Mouse (Mus musculus) MEL (cell line): ENCODE results near the gene Snrnp70. TPM values are rescaled to one million over a fixed set of nuclear protein-coding genes. Genes with fewer than 3 reads are reported as not detected.

Source experiments
- DNase-seq: peaks from one replicate; pipeline ENCODE4 v3.0.0; 2011; ENCODE audit warnings: low read depth, low spot score
- H3K27ac ChIP-seq: 2 replicates; pipeline ENCODE4 v1.5.1; 2012; ENCODE audit warnings: low read depth, mild to moderate bottlenecking, control low read depth, low read length, moderate library complexity; ENCODE audit not compliant: control insufficient read depth
- H3K27me3 ChIP-seq, 2 experiments: fragments of 150-350 bp in 1 of 2; sonication (generic) in 1 of 2; 2 replicates each; pipeline ENCODE4 v1.6.1; 2012; ENCODE audit warnings: low read length in 2 of 2, mild to moderate bottlenecking in 2 of 2, improper control_type of control experiment in 1 of 2, moderate library complexity in 1 of 2; ENCODE audit not compliant: insufficient read depth in 2 of 2, control insufficient read depth in 1 of 2
- H3K36me3 ChIP-seq, 2 experiments: 2 replicates each; pipeline ENCODE4 v1.6.1; 2012 to 2014; ENCODE audit warnings: low read length in 2 of 2, improper control_type of control experiment in 1 of 2, inconsistent platforms in 1 of 2, mild to moderate bottlenecking in 1 of 2; ENCODE audit not compliant: insufficient read depth in 2 of 2, control insufficient read depth in 1 of 2
- H3K4me1 ChIP-seq, 2 experiments: fragments of 150-350 bp in 1 of 2; sonication (generic) in 1 of 2; 2 replicates each; pipeline ENCODE4 v1.6.1; 2012; ENCODE audit warnings: low read length in 2 of 2, improper control_type of control experiment in 1 of 2, mild to moderate bottlenecking in 1 of 2; ENCODE audit not compliant: insufficient read depth in 2 of 2, control insufficient read depth in 1 of 2
- H3K4me3 ChIP-seq, 2 experiments: fragments of 150-350 bp in 1 of 2; sonication (generic) in 1 of 2; 2 replicates each; pipeline ENCODE4 v1.5.1; 2012; ENCODE audit warnings: low read depth in 2 of 2, low read length in 2 of 2, mild to moderate bottlenecking in 2 of 2, moderate library complexity in 2 of 2, control low read depth in 1 of 2, improper control_type of control experiment in 1 of 2; ENCODE audit not compliant: control insufficient read depth in 1 of 2, insufficient read depth in 1 of 2
- H3K79me2 ChIP-seq: 2 replicates; pipeline ENCODE4 v1.6.1; 2012; ENCODE audit warnings: mild to moderate bottlenecking, low read length, moderate library complexity; ENCODE audit not compliant: control insufficient read depth, poor library complexity, insufficient read depth
- H3K9ac ChIP-seq: 2 replicates; pipeline ENCODE4 v1.6.1; 2012; ENCODE audit warnings: low read depth, mild to moderate bottlenecking, control low read depth, low read length, moderate library complexity; ENCODE audit not compliant: control insufficient read depth, poor library complexity, severe bottlenecking
- H3K9me3 ChIP-seq: fragments of 150-350 bp; sonication (generic); replicated peaks from 2 replicates; pipeline ENCODE4 v1.6.1; 2012; ENCODE audit warnings: mild to moderate bottlenecking, low read length, improper control_type of control experiment, moderate library complexity; ENCODE audit not compliant: insufficient read depth
- ELF1 ChIP-seq: IDR thresholded peaks from 2 replicates; pipeline ENCODE4 v1.6.1; 2014; ENCODE audit warnings: low read depth, mild to moderate bottlenecking, inconsistent platforms, low read length, improper control_type of control experiment, moderate library complexity
- EP300 ChIP-seq, 2 experiments: IDR thresholded peaks; 2 replicates each; pipeline ENCODE4 v1.6.1; 2011; ENCODE audit warnings: improper control_type of control experiment in 2 of 2, low read length in 2 of 2, low read depth in 1 of 2, mild to moderate bottlenecking in 1 of 2
- ETS1 ChIP-seq: IDR thresholded peaks from 2 replicates; pipeline ENCODE4 v1.6.1; 2012; ENCODE audit warnings: low read depth, mild to moderate bottlenecking, inconsistent platforms, low read length, improper control_type of control experiment, moderate library complexity
- GABPA ChIP-seq: IDR thresholded peaks from 2 replicates; pipeline ENCODE4 v1.6.1; 2012; ENCODE audit warnings: low read depth, mild to moderate bottlenecking, inconsistent platforms, low read length, improper control_type of control experiment, moderate library complexity
- HCFC1 ChIP-seq: IDR thresholded peaks from 2 replicates; pipeline ENCODE4 v1.6.1; 2012; ENCODE audit warnings: low read depth, mild to moderate bottlenecking, inconsistent platforms, low read length, improper control_type of control experiment, moderate library complexity
- JUND ChIP-seq: IDR thresholded peaks from 2 replicates; pipeline ENCODE4 v1.6.1; 2011; ENCODE audit warnings: low read depth, mild to moderate bottlenecking, improper control_type of control experiment, low read length
- MEF2A ChIP-seq: IDR thresholded peaks from 2 replicates; pipeline ENCODE4 v1.6.1; 2014; ENCODE audit warnings: low read depth, mild to moderate bottlenecking, inconsistent platforms, low read length, improper control_type of control experiment; ENCODE audit not compliant: poor library complexity, insufficient replicate concordance, severe bottlenecking; ENCODE audit errors: extremely low read depth
- MYB ChIP-seq: IDR thresholded peaks from 2 replicates; pipeline ENCODE4 v1.6.1; 2011; ENCODE audit warnings: mild to moderate bottlenecking, low read depth, low read length, improper control_type of control experiment
- POLR2A ChIP-seq, 2 experiments: IDR thresholded peaks; 2 replicates each; pipeline ENCODE4 v1.6.1; 2011 to 2012; ENCODE audit warnings: low read length in 2 of 2, mild to moderate bottlenecking in 2 of 2, control low read depth in 1 of 2, improper control_type of control experiment in 1 of 2, low read depth in 1 of 2, moderate library complexity in 1 of 2; ENCODE audit not compliant: control insufficient read depth in 1 of 2, insufficient read depth in 1 of 2, poor library complexity in 1 of 2
- POLR2AphosphoS5 ChIP-seq: IDR thresholded peaks from 2 replicates; pipeline ENCODE4 v1.6.1; 2012; ENCODE audit warnings: low read depth, borderline replicate concordance, mild to moderate bottlenecking, inconsistent platforms, low read length, moderate library complexity, mixed read lengths
- SMC3 ChIP-seq: IDR thresholded peaks from 2 replicates; pipeline ENCODE4 v1.6.1; 2011; ENCODE audit warnings: low read depth, low read length, improper control_type of control experiment
- TAL1 ChIP-seq: IDR thresholded peaks from 2 replicates; pipeline ENCODE4 v1.6.1; 2012; ENCODE audit warnings: mild to moderate bottlenecking, inconsistent platforms, low read length, moderate library complexity, mixed read lengths
- UBTF ChIP-seq: IDR thresholded peaks from 2 replicates; pipeline ENCODE4 v1.6.1; 2012; ENCODE audit warnings: low read depth, mild to moderate bottlenecking, inconsistent platforms, low read length, improper control_type of control experiment, moderate library complexity, borderline replicate concordance; ENCODE audit not compliant: insufficient read depth
- ZC3H11A ChIP-seq: IDR thresholded peaks from 2 replicates; pipeline ENCODE4 v1.6.1; 2012; ENCODE audit warnings: low read depth, mild to moderate bottlenecking, inconsistent platforms, low read length, improper control_type of control experiment
- ZMIZ1 ChIP-seq: IDR thresholded peaks from 2 replicates; pipeline ENCODE4 v1.6.1; 2012; ENCODE audit warnings: low read depth, mild to moderate bottlenecking, inconsistent platforms, low read length, improper control_type of control experiment, moderate library complexity
- ZNF384 ChIP-seq: IDR thresholded peaks from 2 replicates; pipeline ENCODE4 v1.6.1; 2012; ENCODE audit warnings: low read depth, mild to moderate bottlenecking, inconsistent platforms, low read length, improper control_type of control experiment
- polyA plus RNA-seq, 2 experiments: library from polyadenylated mRNA; stranded (reverse) in 1 of 2; unstranded in 1 of 2; fragments of >175 nt in 1 of 2; fragments of >200 nt in 1 of 2; gene quantifications; 2 replicates each; pipeline versions ENCODE4 v1.2.1 to v1.2.4; 2012; ENCODE audit warnings: low replicate concordance in 2 of 2, low read depth in 1 of 2; ENCODE audit not compliant: insufficient read length in 2 of 2, insufficient read depth in 1 of 2, missing spikeins in 1 of 2
- total RNA-seq: library from RNA; depleted of rRNA; stranded (reverse); fragments of 300-350 nt; gene quantifications from 2 replicates; pipeline ENCODE4 v1.2.3, GENCODE M21; 2012

Snrnp70 gene
- total and polyA plus RNA-seq, 3 experiments: 272 to 1,478 (median 588) TPM

DNA sequence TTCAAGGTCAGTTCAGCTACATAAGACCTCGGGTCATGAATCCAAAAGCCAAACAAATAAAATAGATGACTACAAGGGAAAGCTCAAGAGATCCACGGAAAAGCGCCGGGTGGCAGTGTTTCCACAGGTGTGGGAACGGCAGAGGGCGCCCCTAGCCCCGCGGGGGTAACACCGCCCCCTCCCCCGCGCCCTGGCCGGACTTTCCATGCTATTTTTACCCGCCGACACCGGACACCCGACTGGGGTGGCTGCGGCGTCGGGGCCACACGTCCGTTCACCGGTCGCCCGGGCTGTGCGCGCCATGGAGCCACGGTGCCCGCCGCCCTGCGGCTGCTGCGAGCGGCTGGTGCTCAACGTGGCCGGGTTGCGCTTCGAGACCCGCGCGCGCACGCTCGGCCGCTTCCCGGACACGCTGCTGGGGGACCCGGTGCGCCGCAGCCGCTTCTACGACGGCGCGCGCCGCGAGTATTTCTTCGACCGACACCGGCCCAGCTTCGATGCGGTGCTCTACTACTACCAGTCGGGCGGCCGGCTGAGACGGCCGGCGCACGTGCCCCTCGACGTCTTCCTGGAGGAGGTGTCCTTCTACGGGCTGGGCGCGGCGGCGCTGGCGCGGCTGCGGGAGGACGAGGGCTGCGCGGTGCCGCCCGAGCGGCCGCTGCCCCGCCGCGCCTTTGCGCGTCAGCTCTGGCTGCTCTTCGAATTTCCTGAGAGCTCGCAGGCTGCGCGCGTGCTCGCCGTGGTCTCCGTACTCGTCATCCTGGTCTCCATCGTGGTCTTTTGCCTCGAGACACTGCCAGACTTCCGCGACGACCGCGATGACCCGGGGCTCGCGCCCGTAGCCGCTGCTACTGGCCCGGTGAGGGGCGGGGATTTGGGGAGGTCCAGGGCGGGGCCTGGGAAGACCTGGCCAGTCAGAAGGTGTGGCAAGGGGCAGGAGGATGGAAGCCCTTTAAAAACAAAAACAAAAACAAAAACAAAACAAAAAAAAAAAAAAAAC is 10.9 kb upstream of the Snrnp70 start:
- DNase-seq: no peak
- Histone ChIP-seq H3K9ac (no peak overlapping the region), H3K4me3 (no peak overlapping the region), H3K4me1 (peaks cover 0 to 3% of the 10 kb centered on the region in 2 experiments; a peak in 1 of 4 replicates)
- no peak for TF ChIP-seq POLR2A (IDR thresholded peaks at IDR 0.05; ENCODE audit: control insufficient read depth in 1 of 2, insufficient read depth in 1 of 2, low read depth in 1 of 2, low read length in 2 of 2, poor library complexity in 1 of 2)
- no peak for TF ChIP-seq ZNF384
- no peak for TF ChIP-seq ELF1
- no peak for TF ChIP-seq HCFC1
- no peak for TF ChIP-seq ZMIZ1
- TF ChIP-seq GABPA: no peak
- no peak for TF ChIP-seq TAL1
- no peak for TF ChIP-seq ETS1
- no peak for TF ChIP-seq EP300 (IDR thresholded peaks at IDR 0.05; ENCODE audit: low read depth in 1 of 2, low read length in 2 of 2)
- no peak for TF ChIP-seq UBTF
- TF ChIP-seq ZC3H11A: no peak
- no peak for TF ChIP-seq SMC3
- TF ChIP-seq MYB: no peak
- TF ChIP-seq MEF2A: no peak
- TF ChIP-seq POLR2AphosphoS5: no peak
- no peak for TF ChIP-seq JUND
- TF ChIP-seq, all 39 proteins: peak for 0
- Histone ChIP-seq H3K27me3 (no peaks in the 10 kb centered on the region; a peak in 1 of 4 replicates), H3K79me2 (no peaks in the 10 kb centered on the region), H3K9me3 (no peaks in the 10 kb centered on the region), H3K27ac (no peak overlapping the region), H3K36me3 (no peaks in the 10 kb centered on the region)
